8 mouse cellular contexts compared by ENCODE assay signal in genomic region chr19:58627406-58628337, GRCm38 (mm10). TPM values are rescaled to one million over a fixed set of nuclear protein-coding genes. Genes with fewer than 3 reads are reported as not detected.
DNase-seq lines count a peak whose midpoint lies in the region; ATAC-seq and TF ChIP-seq lines count a peak whose summit lies in the region.

No protein-coding gene starts in this region.

- no peaks in the 10 kb centered on the region for H3K9me3 ChIP-seq in limb, embryonic 12.5 days

- TF ChIP-seq POLR2A in cerebellum, adult 2 months (IDR thresholded peaks at IDR 0.05; ENCODE audit: borderline replicate concordance, insufficient read depth, low read length): no peak

- TF ChIP-seq CTCF in cerebellum, adult 2 months (IDR thresholded peaks at IDR 0.05; ENCODE audit: borderline replicate concordance, insufficient read depth, low read depth, low read length): no peak

- DNase-seq in cerebellum, adult 8-10 months: peak; percentile 3
- no peak for DNase-seq in cerebellum, adult 2 months
- DNase-seq in ovary, postnatal 10 days (ENCODE audit: low spot score): peak; percentile 5
- DNase-seq in ovary, postnatal 36 days (ENCODE audit: low spot score): no peak
- DNase-seq in heart, postnatal 4 days: peak; percentile 14
- peak; percentile 79 for DNase-seq in retina, embryonic 14.5 days (ENCODE audit: low spot score)
- DNase-seq in gastrocnemius, postnatal 4 days (ENCODE audit: low spot score in 2 of 2): no peak

- no peak overlapping the region for H3K27ac ChIP-seq in cerebellum, adult 2 months (ENCODE audit: insufficient read depth, low read length)
- 0 out of 2 replicates have a peak overlapping the region, but pooled peaks have one; percentile 14 for H3K27ac ChIP-seq in limb, embryonic 12.5 days

- H3K4me3 ChIP-seq in cerebellum, adult 2 months (replicated peaks; ENCODE audit: insufficient read depth, low read depth, low read length): no peak overlapping the region
- H3K4me3 ChIP-seq in limb, embryonic 12.5 days (replicated peaks): no peak overlapping the region

- 37% methylated on average over 22 of the region's 22 CpGs for WGBS in cerebellum, adult 2 months
- WGBS in limb, embryonic 12.5 days: 40% methylated on average over 22 of the region's 22 CpGs

- no peaks in the 10 kb centered on the region for H3K4me1 ChIP-seq in cerebellum, adult 2 months (ENCODE audit: control insufficient read depth, insufficient read depth, low read length)
- no peaks in the 10 kb centered on the region for H3K4me1 ChIP-seq in limb, embryonic 12.5 days (replicated peaks)

- H3K4me2 ChIP-seq in limb, embryonic 12.5 days: peak overlapping the region; percentile 29

- no peak overlapping the region for H3K9ac ChIP-seq in limb, embryonic 12.5 days (replicated peaks)

- no peaks in the 10 kb centered on the region for H3K27me3 ChIP-seq in cerebellum, adult 2 months (ENCODE audit: control insufficient read depth, insufficient read depth, low read length)
- no peaks in the 10 kb centered on the region for H3K27me3 ChIP-seq in limb, embryonic 12.5 days

- no peaks in the 10 kb centered on the region for H3K36me3 ChIP-seq in limb, embryonic 12.5 days

- no peak for ATAC-seq in limb, embryonic 12.5 days (ENCODE audit: insufficient number of reproducible peaks, insufficient read depth, low FRiP score, low TSS enrichment, low read depth)

RNA-seq across cellular contexts. Expression of gene Pnlip, which starts 24.6 kb away (rescaled TPM):
- not detected in 2 replicates for polyA plus RNA-seq in cerebellum, adult 2 months (2012; rRNA removed)
- total RNA-seq in heart, postnatal 4 days (2021): not detected
- not detected in 2 replicates for polyA plus RNA-seq in limb, embryonic 12.5 days (2016; fragmentation: Nextera tagmentation; extraction: Ambion mirVana)
- total RNA-seq in gastrocnemius, postnatal 4 days (2021): not detected

Comparison
In these comparisons a context has a peak if more than half of its experiments do, and no peak if none do; other contexts are left out.
1. DNase-seq: peak in cerebellum, adult 8-10 months (single experiment), ovary, postnatal 10 days (single experiment), heart, postnatal 4 days (single experiment) and retina, embryonic 14.5 days (single experiment); none in cerebellum, adult 2 months (0 of 2), ovary, postnatal 36 days (single experiment) and gastrocnemius, postnatal 4 days (0 of 2).